Mouse (Mus musculus) embryonic facial prominence, embryonic 14.5 days (tissue): ENCODE measurements around the gene Ncf4. TPM values are rescaled to one million over a fixed set of nuclear protein-coding genes. Genes with fewer than 3 reads are reported as not detected.

ENCODE experiments used
- microRNA-seq: library from miRNA; unstranded; fragments of <30 nt; microRNA quantifications from one replicate; pipeline ENCODE4, GENCODE M21; 2016; ENCODE audit warnings: borderline number of aligned reads
- polyA plus RNA-seq: library from polyadenylated mRNA; unstranded; fragments of >200 nt; fragmentation: Nextera tagmentation; extraction: Ambion mirVana; gene quantifications from 2 replicates; pipeline ENCODE4 v1.2.1, GENCODE M21; 2014

Gene Ncf4
- polyA plus RNA-seq, 1 experiment from 2014 or later = 7.0 TPM

Small RNA genes lying within 50 kb of the gene (microRNA-seq; reads per million reads assigned to microRNA genes)
- not detected for gene Mir7676-1

Other genes with a start within 250 kb of the Ncf4 start
- 0.13 and 0.14 TPM in 2 replicates for gene Cacng2, start 124.8 kb upstream of the Ncf4 start, polyA plus RNA-seq
- gene Ift27, start 70.7 kb upstream of the Ncf4 start, polyA plus RNA-seq = 84.7 and 96.6 TPM in 2 replicates
- 2.5 and 3.4 TPM in 2 replicates for gene Pvalb, start 38.4 kb upstream of the Ncf4 start, polyA plus RNA-seq
- 0.71 and 1.3 TPM in 2 replicates for gene Csf2rb2, start 60.9 kb downstream of the Ncf4 start, polyA plus RNA-seq
- 4.2 and 4.6 TPM in 2 replicates for gene Csf2rb, start 81.0 kb downstream of the Ncf4 start, polyA plus RNA-seq
- not detected in 2 replicates for gene Tex33, start 151.1 kb downstream of the Ncf4 start, polyA plus RNA-seq
- gene Tst, start 161.1 kb downstream of the Ncf4 start, polyA plus RNA-seq = 35.0 and 39.1 TPM in 2 replicates
- 3.0 and 3.5 TPM in 2 replicates for gene Mpst, start 161.6 kb downstream of the Ncf4 start, polyA plus RNA-seq
- 46.9 and 54.1 TPM in 2 replicates for gene Kctd17, start 183.8 kb downstream of the Ncf4 start, polyA plus RNA-seq
- 1.1 and 1.5 TPM in 2 replicates for gene Tmprss6, start 223.8 kb downstream of the Ncf4 start, polyA plus RNA-seq